Mouse (Mus musculus) liver, adult 10 weeks (tissue): ENCODE data around the gene B4galt3. TPM values are rescaled to one million over a fixed set of nuclear protein-coding genes. Genes with fewer than 3 reads are reported as not detected.

Experiments
- polyA plus RNA-seq: library from polyadenylated mRNA; stranded (reverse); fragments of 350-450 nt; fragmentation: Illumina TruSeq; extraction: RNeasy Lipid Tissue Mini Kit (QIAGEN cat#74804); gene quantifications from one replicate; pipeline ENCODE4 v1.2.3, GENCODE M21; 2014; ENCODE audit warnings: low read depth, low replicate concordance

B4galt3 gene
- polyA plus RNA-seq, result 3.7 TPM

GRCm38 (mm10) chr1:171269848-171270572 is at the start of gene B4galt3:
TSS of gene B4galt3 (plus strand) at chr1:171270328.

GRCm38 (mm10) chr1:171222238-171223155 is 47.6 kb upstream of the B4galt3 start, which contains the start of gene Tomm40l:
TSS of gene Tomm40l (minus strand) at chr1:171222514.

DNA sequence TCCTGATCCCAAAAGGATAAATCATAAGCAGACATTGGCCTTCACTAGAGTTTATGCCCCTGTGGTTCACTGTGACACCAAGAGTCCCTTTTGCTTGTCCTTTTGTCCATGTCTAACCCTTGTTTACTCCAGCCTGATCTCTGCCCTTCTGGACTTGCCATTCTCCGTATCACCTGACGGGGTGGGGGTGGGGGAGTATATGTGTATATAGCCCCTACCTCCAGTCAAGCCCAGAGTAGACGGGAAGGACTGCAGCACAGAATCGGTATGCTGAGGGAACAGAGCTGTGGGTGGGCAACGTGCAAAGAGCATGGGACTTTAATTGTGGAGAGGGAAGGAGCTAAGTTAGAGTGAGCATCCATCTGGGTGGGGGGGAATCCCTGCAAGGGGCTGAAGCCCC is 45.3 kb upstream of the B4galt3 start, which contains the start of gene Apoa2:
TSS of gene Apoa2 (plus strand) at position 198 of the 400 bp plus-strand sequence.

DNA sequence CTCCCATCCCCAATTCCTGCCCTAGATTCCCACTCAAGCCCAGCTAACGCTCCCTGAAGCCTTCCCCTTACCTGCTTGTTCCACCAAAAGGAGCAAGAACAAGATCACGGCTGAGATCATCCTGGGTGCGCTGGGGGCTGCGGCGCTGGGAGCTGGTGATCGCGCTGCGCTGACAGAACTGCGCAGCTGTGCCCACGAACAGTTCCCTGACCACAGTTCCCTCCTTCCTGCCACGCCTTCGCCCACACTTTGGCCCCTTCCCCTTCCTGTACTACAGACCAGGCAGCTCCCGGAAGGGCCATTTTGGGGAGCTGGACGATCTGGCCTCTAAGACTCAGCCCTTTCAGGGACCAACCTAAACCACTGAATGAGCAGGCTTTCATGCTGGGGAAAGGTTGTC is 36.0 kb upstream of the B4galt3 start, which contains the start of gene Fcer1g:
TSS of gene Fcer1g (minus strand) at position 240 of the 400 bp plus-strand sequence.

DNA sequence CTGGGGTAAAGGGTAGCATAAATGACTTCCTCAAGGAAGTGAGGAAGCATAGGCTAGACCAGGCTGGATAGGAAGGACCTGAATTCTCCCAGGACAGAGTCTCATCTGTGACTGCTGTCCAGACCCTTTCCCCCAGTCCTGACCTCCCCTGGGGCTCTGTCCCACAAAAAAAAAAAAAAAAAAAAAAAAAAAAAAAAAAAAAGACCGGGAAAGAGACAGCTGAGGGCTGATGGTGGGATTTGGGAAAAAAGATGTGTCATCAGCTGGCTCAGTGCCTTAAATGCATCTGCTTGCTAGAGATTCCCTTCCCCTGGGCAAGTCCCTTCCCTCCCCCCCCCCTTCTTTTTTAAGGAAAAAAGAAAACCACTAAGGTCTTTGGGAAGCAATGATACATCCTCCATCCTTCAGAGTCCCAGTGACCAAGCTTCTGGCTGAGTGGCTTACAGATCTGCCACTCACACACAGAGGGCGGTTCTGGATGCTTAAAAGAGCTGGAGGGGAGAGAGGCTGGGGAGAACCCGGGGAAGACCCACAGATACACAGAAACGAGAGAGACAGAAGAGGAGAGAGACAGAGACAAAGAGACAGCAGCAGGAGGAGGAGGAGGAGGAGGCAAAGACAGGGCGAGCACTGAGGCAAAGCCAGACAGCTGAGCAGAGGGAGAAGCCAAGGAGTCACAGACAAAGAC is 20.1 kb upstream of the B4galt3 start, which contains the start of gene Adamts4:
TSS of gene Adamts4 (plus strand) at position 509 of the 688 bp plus-strand sequence.

GRCm38 (mm10) chr1:171250680-171251593 is 19.2 kb upstream of the B4galt3 start, which contains the start of gene Ndufs2:
TSS of gene Ndufs2 (minus strand) at chr1:171251388.

GRCm38 (mm10) chr1:171280916-171281527 is 10.9 kb downstream of the B4galt3 start, which contains the start of gene Ppox:
TSS of gene Ppox (minus strand) at chr1:171281186.

GRCm38 (mm10) chr1:171287136-171288081 is 17.3 kb downstream of the B4galt3 start, which contains the start of gene Usp21:
TSS of gene Usp21 (minus strand) at chr1:171287991.

GRCm38 (mm10) chr1:171294298-171295062 is 24.4 kb downstream of the B4galt3 start, which contains the start of gene Ufc1:
TSS of gene Ufc1 (minus strand) at chr1:171295024.

Other genes starting within 250 kb of the B4galt3 start
- gene Fcgr3, start 205.4 kb upstream of the B4galt3 start, polyA plus RNA-seq, result 5.2 TPM
- 1.9 TPM for gene Cfap126, start 156.4 kb upstream of the B4galt3 start, polyA plus RNA-seq
- gene Sdhc, start 119.7 kb upstream of the B4galt3 start, polyA plus RNA-seq, result 115 TPM
- gene Mpz, start 119.6 kb upstream of the B4galt3 start, polyA plus RNA-seq, result not detected
- 14.7 TPM for gene Pcp4l1, start 74.1 kb upstream of the B4galt3 start, polyA plus RNA-seq
- 117 TPM for gene Nr1i3, start 56.4 kb upstream of the B4galt3 start, polyA plus RNA-seq
- 1.2 TPM for gene Tomm40l, start 47.8 kb upstream of the B4galt3 start, polyA plus RNA-seq
- gene Apoa2, start 45.3 kb upstream of the B4galt3 start, polyA plus RNA-seq, result 7,804 TPM
- gene Fcer1g, start 36.0 kb upstream of the B4galt3 start, polyA plus RNA-seq, result 20.2 TPM
- gene Adamts4, start 19.9 kb upstream of the B4galt3 start, polyA plus RNA-seq, result not detected
- 74.6 TPM for gene Ndufs2, start 18.9 kb upstream of the B4galt3 start, polyA plus RNA-seq
- gene Ppox, start 10.9 kb downstream of the B4galt3 start, polyA plus RNA-seq, result 6.1 TPM
- 10.9 TPM for gene Usp21, start 17.7 kb downstream of the B4galt3 start, polyA plus RNA-seq
- gene Ufc1, start 24.7 kb downstream of the B4galt3 start, polyA plus RNA-seq, result 85.2 TPM
- 7.6 TPM for gene Dedd, start 58.8 kb downstream of the B4galt3 start, polyA plus RNA-seq
- 61.0 TPM for gene Nit1, start 75.3 kb downstream of the B4galt3 start, polyA plus RNA-seq
- 29.2 TPM for gene Pfdn2, start 75.3 kb downstream of the B4galt3 start, polyA plus RNA-seq
- gene Klhdc9, start 90.5 kb downstream of the B4galt3 start, polyA plus RNA-seq, result not detected
- not detected for gene Nectin4, start 99.8 kb downstream of the B4galt3 start, polyA plus RNA-seq
- gene Arhgap30, start 118.6 kb downstream of the B4galt3 start, polyA plus RNA-seq, result 1.6 TPM
- gene Usf1, start 141.0 kb downstream of the B4galt3 start, polyA plus RNA-seq, result 2.3 TPM
- 10.0 TPM for gene Tstd1, start 148.5 kb downstream of the B4galt3 start, polyA plus RNA-seq
- 33.1 TPM for gene F11r, start 167.2 kb downstream of the B4galt3 start, polyA plus RNA-seq
- gene Alyref2, start 233.2 kb downstream of the B4galt3 start, polyA plus RNA-seq, result 1.1 TPM